Mouse (Mus musculus) kidney, postnatal 10 days (tissue): Measurements from ENCODE around the gene Arvcf.

Source experiments
- DNase-seq: peaks from one replicate; pipeline ENCODE4 v3.0.0; 2021; ENCODE audit warnings: mixed read lengths

The Arvcf gene

GRCm38 (mm10) chr16:18433341-18433920 is 85.4 kb downstream of the Arvcf start:
- no peak for DNase-seq

DNA sequence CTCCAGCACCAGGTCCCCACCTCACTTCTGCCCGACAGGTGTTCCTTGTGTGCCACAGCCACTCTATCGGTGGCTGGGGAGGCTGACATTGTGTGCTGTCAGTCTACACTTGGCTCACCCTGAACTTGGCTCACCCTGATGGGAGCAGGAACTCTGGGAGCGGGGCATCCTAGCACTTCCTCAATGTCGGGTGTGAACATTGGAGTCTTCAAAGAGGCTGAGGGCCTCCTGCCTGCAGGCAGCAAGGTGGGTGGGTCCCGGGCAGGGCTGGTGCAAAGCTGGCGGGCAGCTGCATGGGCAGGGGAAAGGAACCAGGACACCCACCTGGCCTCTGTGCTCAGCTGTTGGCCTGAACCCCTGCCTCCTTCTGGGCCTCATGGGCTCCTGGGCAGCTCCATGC is 88.1 kb downstream of the Arvcf start:
- DNase-seq, result no peak

DNA sequence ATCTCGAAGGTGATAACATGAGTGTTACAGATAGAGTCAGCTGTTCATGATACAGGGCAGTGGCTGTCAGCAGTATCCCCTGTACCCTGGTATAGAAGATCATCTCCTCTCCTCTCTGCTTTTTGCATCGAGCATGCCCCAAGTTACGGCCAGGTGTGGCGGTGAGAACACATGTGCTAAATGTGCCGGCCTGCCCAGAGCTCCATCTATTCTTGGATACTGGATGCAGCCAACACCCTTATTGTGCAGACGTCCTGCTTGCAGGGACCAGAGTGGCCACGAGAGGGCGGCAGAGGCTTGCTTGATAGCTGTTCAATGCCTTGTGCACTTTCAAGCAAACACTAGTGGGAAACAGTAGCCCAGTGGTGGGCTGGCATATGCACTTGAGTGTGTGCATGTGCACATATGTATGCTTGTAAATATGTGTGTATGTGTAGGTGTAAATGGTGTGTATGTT is 95.4 kb downstream of the Arvcf start:
- DNase-seq, result peak; percentile 98

DNA sequence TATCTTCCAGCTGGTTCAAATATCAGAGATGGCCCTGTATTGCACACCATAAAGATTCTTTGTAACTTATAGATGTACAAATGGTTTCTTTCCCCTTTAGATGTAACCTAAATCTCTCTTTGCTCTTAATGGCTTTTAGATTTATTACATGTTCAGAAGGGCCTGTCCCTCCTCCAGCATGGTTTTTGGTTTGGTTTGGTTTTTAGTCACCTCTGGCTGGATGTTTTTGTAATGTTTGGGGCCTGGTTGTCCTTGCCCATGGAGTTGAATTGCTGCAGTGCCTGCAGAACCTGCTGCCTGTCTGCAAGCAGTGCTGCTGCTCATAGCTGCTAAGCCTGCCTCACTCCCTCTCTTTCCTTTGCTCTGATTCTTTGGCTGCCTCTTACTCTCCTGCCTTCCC is 99.3 kb downstream of the Arvcf start:
- no peak for DNase-seq

- DNase-seq, result no peak
Observed at GRCm38 (mm10) chr16:18448104-18448503, 100.1 kb downstream of the Arvcf start.

GRCm38 (mm10) chr16:18449005-18449404 is 101.0 kb downstream of the Arvcf start:
- no peak for DNase-seq

DNA sequence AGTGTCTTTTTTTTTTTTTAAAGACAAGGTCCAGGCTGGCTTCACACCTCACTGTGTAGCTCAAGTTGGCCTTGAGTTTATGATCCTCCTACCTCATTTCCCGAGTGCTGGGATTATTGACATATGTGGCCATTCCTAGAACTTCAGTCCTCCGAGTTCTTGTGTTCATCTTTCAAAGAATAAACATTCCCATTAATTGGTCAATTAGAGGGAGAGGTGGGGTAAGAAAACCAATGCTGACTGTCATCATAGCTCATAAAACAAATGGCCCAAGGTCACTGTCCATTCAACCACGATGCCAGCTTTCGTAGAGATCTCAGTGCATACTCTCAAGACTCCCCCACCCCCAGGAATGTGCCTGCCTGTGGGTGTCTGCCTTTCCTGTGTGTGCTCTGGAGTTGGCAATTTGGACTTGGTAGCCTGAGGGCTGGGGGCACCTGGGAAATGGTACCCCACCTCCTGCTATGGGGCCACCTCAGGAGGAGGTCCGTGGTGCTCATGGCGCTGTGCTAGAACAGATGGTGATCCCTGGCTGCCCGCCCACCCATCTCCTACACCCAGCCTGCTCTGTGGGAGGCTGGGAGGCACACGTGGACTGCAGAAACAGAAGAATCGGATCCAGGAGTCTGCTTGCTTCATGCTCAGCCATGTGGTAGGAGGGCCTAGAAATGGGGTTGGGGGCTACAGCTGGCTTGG is 103.7 kb downstream of the Arvcf start:
- peak; percentile 44 for DNase-seq

DNA sequence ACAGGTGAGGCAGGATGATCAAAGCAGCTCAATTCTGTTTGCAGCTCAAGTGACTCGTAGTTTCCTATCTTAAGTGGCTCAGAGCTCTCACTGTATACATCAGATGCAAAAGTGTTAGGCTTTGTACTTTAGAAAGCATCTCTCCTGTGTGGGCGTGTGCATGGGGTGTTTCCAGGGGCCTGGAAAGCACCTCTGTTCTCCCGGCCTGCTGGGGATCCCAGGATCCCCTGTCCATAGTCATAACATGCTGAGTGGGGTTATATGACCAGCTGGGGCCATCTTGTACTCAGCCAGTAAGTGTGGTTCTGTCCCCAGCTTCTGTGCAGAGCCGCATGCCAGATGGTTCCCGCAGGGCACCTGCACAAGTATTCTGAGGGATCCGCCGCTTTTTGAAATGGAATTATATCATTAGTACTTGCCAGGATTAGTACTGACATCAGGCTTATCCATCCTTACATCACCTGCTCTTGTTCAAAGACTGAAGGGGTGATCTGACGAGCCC is 104.4 kb downstream of the Arvcf start:
- no peak for DNase-seq

GRCm38 (mm10) chr16:18453846-18454245 is 105.9 kb downstream of the Arvcf start:
- peak; percentile 64 for DNase-seq

DNA sequence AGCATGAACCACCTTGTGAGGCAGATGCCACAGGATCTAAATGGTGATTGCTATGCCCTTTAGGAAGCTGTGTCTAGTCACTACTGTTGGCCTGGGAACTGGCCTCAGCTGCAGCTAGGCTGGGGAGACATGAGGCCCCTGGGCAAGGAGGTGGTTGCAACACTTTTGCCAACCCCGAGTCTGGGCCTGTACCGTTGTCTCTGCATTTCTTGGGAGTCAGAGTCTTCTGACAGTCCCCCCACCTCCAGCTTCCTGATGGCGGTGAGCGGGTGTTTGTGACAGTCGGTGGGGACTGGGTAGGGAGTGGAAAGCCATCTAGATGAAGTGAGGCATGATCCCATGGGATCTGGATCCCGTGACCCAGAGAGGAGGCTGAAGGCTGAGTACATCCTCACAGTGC is 107.4 kb downstream of the Arvcf start:
- DNase-seq, result no peak
